Mouse (Mus musculus): ENCODE measurements around the gene Gm10334. TPM values are rescaled to one million over a fixed set of nuclear protein-coding genes. Genes with fewer than 3 reads are reported as not detected.
"Not testable (repeated sequence)": the region's sequence is repeated elsewhere in the genome, so short reads cannot be mapped to it uniquely, and the experiment has no call there.

The Gm10334 gene
- polyA plus RNA-seq (2012; rRNA removed) = 2.4 and 41.1 TPM in 2 replicates

- DNase-seq (ENCODE audit: low read depth in 1 of 2, low spot score in 2 of 2); H3K36me3 ChIP-seq (ENCODE audit: control insufficient read depth, insufficient read depth, low read length); H3K4me1 ChIP-seq (ENCODE audit: control insufficient read depth, insufficient read depth, insufficient read length); H3K27me3 ChIP-seq (ENCODE audit: control insufficient read depth, insufficient read depth, low read length); H3K27ac ChIP-seq (ENCODE audit: insufficient read depth, low read length); H3K4me3 ChIP-seq (ENCODE audit: extremely low read depth, insufficient read depth, insufficient read length): not testable (repeated sequence)
Observed at GRCm38 (mm10) chr6:41446045-41446444, at the start of gene Gm10334. Gm10334 (minus strand) TSS chr6:41446145.

- not testable (repeated sequence) for H3K4me3 ChIP-seq (ENCODE audit: extremely low read depth, insufficient read depth, insufficient read length); H3K36me3 ChIP-seq (ENCODE audit: control insufficient read depth, insufficient read depth, low read length); H3K4me1 ChIP-seq (ENCODE audit: control insufficient read depth, insufficient read depth, insufficient read length); H3K27ac ChIP-seq (ENCODE audit: insufficient read depth, low read length); DNase-seq (ENCODE audit: low read depth in 1 of 2, low spot score in 2 of 2); H3K27me3 ChIP-seq (ENCODE audit: control insufficient read depth, insufficient read depth, low read length)
Observed at GRCm38 (mm10) chr6:41458632-41459031, 12.7 kb upstream of the Gm10334 start, which contains the start of gene Prss1. Prss1 (plus strand) TSS chr6:41458932.

- H3K4me1 ChIP-seq (ENCODE audit: control insufficient read depth, insufficient read depth, insufficient read length); DNase-seq (ENCODE audit: low read depth in 1 of 2, low spot score in 2 of 2); H3K4me3 ChIP-seq (ENCODE audit: extremely low read depth, insufficient read depth, insufficient read length); H3K27me3 ChIP-seq (ENCODE audit: control insufficient read depth, insufficient read depth, low read length); H3K27ac ChIP-seq (ENCODE audit: insufficient read depth, low read length); H3K36me3 ChIP-seq (ENCODE audit: control insufficient read depth, insufficient read depth, low read length): not testable (repeated sequence)
- 62% methylated on average over 2 of the region's 2 CpGs for WGBS
Observed at GRCm38 (mm10) chr6:41442261-41442660, 3.7 kb downstream of the Gm10334 start.

Other genes with a start within 250 kb of the Gm10334 start
- gene Try4, start 143.9 kb downstream of the Gm10334 start, polyA plus RNA-seq (2012; rRNA removed) = 7,384 and 7,585 TPM in 2 replicates
- gene Try5, start 129.3 kb downstream of the Gm10334 start, polyA plus RNA-seq (2012; rRNA removed) = 2,461 and 4,668 TPM in 2 replicates
- 59.7 and 79.4 TPM in 2 replicates for gene Try10, start 92.0 kb downstream of the Gm10334 start, polyA plus RNA-seq (2012; rRNA removed)
- 80.5 and 489 TPM in 2 replicates for gene Prss3, start 68.5 kb downstream of the Gm10334 start, polyA plus RNA-seq (2012; rRNA removed)
- 12.2 and 155 TPM in 2 replicates for gene Gm5771, start 53.8 kb downstream of the Gm10334 start, polyA plus RNA-seq (2012; rRNA removed)
- gene Prss1, start 12.8 kb upstream of the Gm10334 start, polyA plus RNA-seq (2012; rRNA removed) = 10.3 and 12.5 TPM in 2 replicates
- gene Prss2, start 75.6 kb upstream of the Gm10334 start, polyA plus RNA-seq (2012; rRNA removed) = 9,234 and 9,806 TPM in 2 replicates
- 7.2 and 7.5 TPM in 2 replicates for gene Ephb6, start 159.3 kb upstream of the Gm10334 start, polyA plus RNA-seq (2012; rRNA removed)
- gene Trpv6, start 190.3 kb upstream of the Gm10334 start, polyA plus RNA-seq (2012; rRNA removed) = 0.06 and 0.13 TPM in 2 replicates
- 0.09 and 0.11 TPM in 2 replicates for gene Trpv5, start 234.6 kb upstream of the Gm10334 start, polyA plus RNA-seq (2012; rRNA removed)
- not detected in 2 replicates for gene Llcfc1, start 238.3 kb upstream of the Gm10334 start, polyA plus RNA-seq (2012; rRNA removed)